Mouse (Mus musculus) CH12.LX (cell line): Measurements from ENCODE around the gene Ush1g. TPM values are rescaled to one million over a fixed set of nuclear protein-coding genes. Genes with fewer than 3 reads are reported as not detected.

Source experiments
- DNase-seq: peaks from one replicate; pipeline ENCODE4 v3.0.0-alpha.2; 2013; ENCODE audit errors: extremely low read depth
- H3K27ac ChIP-seq: 2 replicates; pipeline ENCODE4 v1.5.1; 2012; ENCODE audit warnings: low read depth, mild to moderate bottlenecking, control low read depth, moderate library complexity; ENCODE audit not compliant: insufficient read depth
- H3K27me3 ChIP-seq: replicated peaks from 2 replicates; pipeline ENCODE3; 2012; ENCODE audit warnings: inconsistent platforms
- H3K36me3 ChIP-seq, 2 experiments: replicated peaks in 1 of 2; 2 replicates each; pipeline versions ENCODE3 to v1.6.1; 2012; ENCODE audit warnings: inconsistent platforms in 1 of 2, low read length in 1 of 2, mild to moderate bottlenecking in 1 of 2, mixed read lengths in 1 of 2, moderate library complexity in 1 of 2; ENCODE audit not compliant: control insufficient read depth in 1 of 2, insufficient read depth in 1 of 2
- H3K4me1 ChIP-seq, 2 experiments: 2 replicates each; pipeline ENCODE4 v1.6.1; 2012; ENCODE audit warnings: inconsistent platforms in 1 of 2, moderate library complexity in 1 of 2; ENCODE audit not compliant: insufficient read depth in 2 of 2, control insufficient read depth in 1 of 2
- H3K4me2 ChIP-seq: 2 replicates; pipeline ENCODE4 v1.6.1; 2012; ENCODE audit warnings: low read depth, mild to moderate bottlenecking, control low read depth; ENCODE audit not compliant: poor library complexity, insufficient read depth, severe bottlenecking
- H3K4me3 ChIP-seq, 3 experiments: fragments of 150-350 bp in 1 of 3; sonication (generic) in 1 of 3; replicated peaks in 1 of 3; 2 replicates each; pipeline versions ENCODE3 to v1.5.1; 2011 to 2012; ENCODE audit warnings: low read depth in 2 of 3, low read length in 2 of 3, mild to moderate bottlenecking in 2 of 3, moderate library complexity in 2 of 3, control low read depth in 1 of 3, improper control_type of control experiment in 1 of 3, inconsistent platforms in 1 of 3, mixed read lengths in 1 of 3; ENCODE audit not compliant: poor library complexity in 1 of 3
- H3K79me2 ChIP-seq: replicated peaks from 2 replicates; pipeline ENCODE4 v1.6.1; 2012; ENCODE audit warnings: mild to moderate bottlenecking, moderate library complexity; ENCODE audit not compliant: control insufficient read depth, poor library complexity, insufficient read depth, severe bottlenecking; ENCODE audit errors: extremely low read depth
- H3K9ac ChIP-seq: 2 replicates; pipeline ENCODE4 v1.6.1; 2012; ENCODE audit warnings: low read depth, mild to moderate bottlenecking, control low read depth, moderate library complexity; ENCODE audit not compliant: insufficient read depth
- H3K9me3 ChIP-seq: replicated peaks from 2 replicates; pipeline ENCODE3; 2012; ENCODE audit warnings: low read length, inconsistent platforms, mixed read lengths
- BHLHE40 ChIP-seq: IDR thresholded peaks from 2 replicates; pipeline ENCODE4 v1.6.1; 2011; ENCODE audit warnings: mild to moderate bottlenecking, low read depth, low read length, improper control_type of control experiment
- CHD1 ChIP-seq: IDR thresholded peaks from 2 replicates; pipeline ENCODE4 v1.6.1; 2012; ENCODE audit warnings: low read depth, low read length, improper control_type of control experiment, inconsistent platforms
- CHD2 ChIP-seq: IDR thresholded peaks from 2 replicates; pipeline ENCODE4 v1.6.1; 2011; ENCODE audit warnings: low read length, improper control_type of control experiment
- CTCF ChIP-seq, 2 experiments: IDR thresholded peaks in 1 of 2; conservative IDR thresholded peaks in 1 of 2; 2 replicates each; pipeline ENCODE4 v1.5.1; 2011 to 2012; ENCODE audit warnings: low read depth in 2 of 2, low read length in 2 of 2, improper control_type of control experiment in 1 of 2, inconsistent platforms in 1 of 2, mild to moderate bottlenecking in 1 of 2, moderate library complexity in 1 of 2
- E2F4 ChIP-seq: IDR thresholded peaks from 2 replicates; pipeline ENCODE4 v1.6.1; 2011; ENCODE audit warnings: low read depth, low read length, improper control_type of control experiment; ENCODE audit not compliant: insufficient replicate concordance
- ELF1 ChIP-seq: IDR thresholded peaks from 2 replicates; pipeline ENCODE4 v1.6.1; 2014; ENCODE audit warnings: low read depth, mild to moderate bottlenecking, inconsistent platforms, low read length, improper control_type of control experiment
- EP300 ChIP-seq: IDR thresholded peaks from 2 replicates; pipeline ENCODE4 v1.6.1; 2011; ENCODE audit warnings: low read length, improper control_type of control experiment
- GABPA ChIP-seq: IDR thresholded peaks from 2 replicates; pipeline ENCODE4 v1.6.1; 2012; ENCODE audit warnings: low read depth, low read length, improper control_type of control experiment, inconsistent platforms; ENCODE audit not compliant: insufficient replicate concordance
- HCFC1 ChIP-seq: IDR thresholded peaks from 2 replicates; pipeline ENCODE4 v1.6.1; 2012; ENCODE audit warnings: low read depth, mild to moderate bottlenecking, inconsistent platforms, low read length, improper control_type of control experiment
- IRF4 ChIP-seq: IDR thresholded peaks from 2 replicates; pipeline ENCODE4 v1.6.1; 2014; ENCODE audit warnings: low read depth, mild to moderate bottlenecking, inconsistent platforms, low read length, improper control_type of control experiment
- JUN ChIP-seq: IDR thresholded peaks from 2 replicates; pipeline ENCODE4 v1.6.1; 2011; ENCODE audit warnings: low read depth, mild to moderate bottlenecking, low read length, improper control_type of control experiment, moderate library complexity; ENCODE audit not compliant: insufficient read depth
- JUND ChIP-seq: conservative IDR thresholded peaks from 2 replicates; pipeline ENCODE4 v1.6.1; 2011; ENCODE audit warnings: low read depth, low read length, improper control_type of control experiment
- KAT2A ChIP-seq: IDR thresholded peaks from 2 replicates; pipeline ENCODE4 v1.6.1; 2012; ENCODE audit warnings: low read length, improper control_type of control experiment, inconsistent platforms; ENCODE audit not compliant: insufficient replicate concordance
- MAZ ChIP-seq: IDR thresholded peaks from 2 replicates; pipeline ENCODE4 v1.6.1; 2012; ENCODE audit warnings: low read depth, mild to moderate bottlenecking, inconsistent platforms, low read length, improper control_type of control experiment, moderate library complexity
- MEF2A ChIP-seq: IDR thresholded peaks from 2 replicates; pipeline ENCODE4 v1.6.1; 2014; ENCODE audit warnings: low read depth, mild to moderate bottlenecking, inconsistent platforms, low read length, improper control_type of control experiment, borderline replicate concordance
- MYC ChIP-seq: IDR thresholded peaks from 2 replicates; pipeline ENCODE4 v1.6.1; 2011; ENCODE audit warnings: low read depth, mild to moderate bottlenecking, improper control_type of control experiment, low read length
- PAX5 ChIP-seq: IDR thresholded peaks from 2 replicates; pipeline ENCODE4 v1.6.1; 2012; ENCODE audit warnings: low read length, inconsistent platforms, mixed read lengths
- POLR2A ChIP-seq: IDR thresholded peaks from 2 replicates; pipeline ENCODE4 v1.6.1; 2011; ENCODE audit warnings: low read depth, mild to moderate bottlenecking, improper control_type of control experiment, low read length
- POLR2AphosphoS2 ChIP-seq: IDR thresholded peaks from 2 replicates; pipeline ENCODE4 v1.6.1; 2011; ENCODE audit warnings: low read depth, low read length, improper control_type of control experiment
- RAD21 ChIP-seq: IDR thresholded peaks from 2 replicates; pipeline ENCODE4 v1.6.1; 2011; ENCODE audit warnings: low read depth, mild to moderate bottlenecking, low read length, improper control_type of control experiment, moderate library complexity
- RCOR1 ChIP-seq: conservative IDR thresholded peaks from 2 replicates; pipeline ENCODE4 v1.6.1; 2012; ENCODE audit warnings: low read depth, mild to moderate bottlenecking, inconsistent platforms, low read length, improper control_type of control experiment
- SIN3A ChIP-seq: IDR thresholded peaks from 2 replicates; pipeline ENCODE4 v1.6.1; 2012; ENCODE audit warnings: low read length, improper control_type of control experiment, inconsistent platforms
- SMC3 ChIP-seq: IDR thresholded peaks from 2 replicates; pipeline ENCODE4 v1.6.1; 2011; ENCODE audit warnings: low read depth, low read length, improper control_type of control experiment
- TBP ChIP-seq: conservative IDR thresholded peaks from 2 replicates; pipeline ENCODE4 v1.6.1; 2011; ENCODE audit warnings: low read depth, low read length, improper control_type of control experiment
- UBTF ChIP-seq: IDR thresholded peaks from 2 replicates; pipeline ENCODE4 v1.6.1; 2012; ENCODE audit warnings: low read depth, mild to moderate bottlenecking, inconsistent platforms, low read length, improper control_type of control experiment, moderate library complexity
- USF2 ChIP-seq: conservative IDR thresholded peaks from 2 replicates; pipeline ENCODE4 v1.6.1; 2011; ENCODE audit warnings: low read depth, low read length, improper control_type of control experiment
- ZMIZ1 ChIP-seq: IDR thresholded peaks from 2 replicates; pipeline ENCODE4 v1.6.1; 2012; ENCODE audit warnings: low read depth, mild to moderate bottlenecking, inconsistent platforms, low read length, improper control_type of control experiment
- ZNF384 ChIP-seq: IDR thresholded peaks from 2 replicates; pipeline ENCODE4 v1.6.1; 2012; ENCODE audit warnings: low read depth, low read length, improper control_type of control experiment, inconsistent platforms
- dilution Hi-C: fragments of 300-500 bp; cut with MboI; formaldehyde crosslinking; loops from 2 replicates; pipeline ENCODE4 v1.14.3; 2020; ENCODE audit warnings: low sequenced_read_pairs; ENCODE audit not compliant: extremely low pct_unique_long_range_greater_than_20kb, extremely low pct_ligation_motif_present
- in situ Hi-C: fragments of 300-500 bp; cut with MboI; formaldehyde crosslinking; loops from 3 replicates; pipeline ENCODE4 v1.14.3; 2019; ENCODE audit warnings: low sequenced_read_pairs, low pct_ligation_motif_present, low pct_unique_long_range_greater_than_20kb, mixed read lengths
- polyA plus RNA-seq: library from polyadenylated mRNA; unstranded; fragments of >175 nt; gene quantifications from 2 replicates; pipeline ENCODE4 v1.2.1, GENCODE M21; 2012; ENCODE audit warnings: low read depth; ENCODE audit not compliant: insufficient read length
- total RNA-seq, 2 experiments: library from RNA; depleted of rRNA; stranded (reverse); fragments of 300-350 nt in 1 of 2; fragments of >200 nt in 1 of 2; gene quantifications; 2 replicates each; pipeline ENCODE4 v1.2.3; 2012 to 2014

Ush1g gene
- total and polyA plus RNA-seq, 3 experiments, result 0.42 TPM; not detected in 2

- peaks cover 98% of the 10 kb centered on the region for H3K27me3 ChIP-seq
- H3K79me2 ChIP-seq, result no peaks in the 10 kb centered on the region
- H3K27ac ChIP-seq, result no peak overlapping the region
- in situ Hi-C loops, result no loop called here
- no peak for DNase-seq
- H3K9ac ChIP-seq, result no peak overlapping the region
- H3K36me3 ChIP-seq, result no peaks in the 10 kb centered on the region
- TF ChIP-seq ZMIZ1 (no peak), RAD21 (no peak), CHD2 (no peak), POLR2AphosphoS2 (no peak), KAT2A (no peak), USF2 (no peak), ELF1 (no peak), RCOR1 (no peak), TBP (no peak), EP300 (no peak), BHLHE40 (no peak), POLR2A (no peak), E2F4 (no peak), PAX5 (no peak), MEF2A (no peak), HCFC1 (no peak)
- peaks cover 4 to 8% of the 10 kb centered on the region in 2 experiments for H3K4me1 ChIP-seq
- H3K4me3 ChIP-seq, result no peak overlapping the region
- no peak overlapping the region for H3K4me2 ChIP-seq
- no peaks in the 10 kb centered on the region for H3K9me3 ChIP-seq
- dilution Hi-C loops, result no loop called here
These were observed 44.3 kb upstream of the Ush1g start for GRCm38 (mm10) chr11:115366039-115366705.

GRCm38 (mm10) chr11:115364136-115364535 lies 42.3 kb upstream of the Ush1g start:
- H3K36me3 ChIP-seq, result no peaks in the 10 kb centered on the region
- peaks cover 96% of the 10 kb centered on the region for H3K27me3 ChIP-seq
- dilution Hi-C loops, result no loop called here

More at GRCm38 (mm10) chr11:115364136-115364535, 42.3 kb upstream of the Ush1g start:
- H3K9ac ChIP-seq, result no peak overlapping the region
- TF ChIP-seq EP300 (no peak), POLR2A (no peak), UBTF (no peak), IRF4 (no peak), CTCF (conservative IDR thresholded peaks at IDR 0.05 in 1 of 2, IDR thresholded peaks at IDR 0.05 in 1 of 2; ENCODE audit: low read depth in 2 of 2, low read length in 2 of 2) (no peak), GABPA (no peak), SMC3 (no peak), SIN3A (no peak), CHD2 (no peak), MYC (no peak), RAD21 (no peak), HCFC1 (no peak), MAZ (no peak), CHD1 (no peak), JUN (no peak), JUND (no peak), ZNF384 (no peak)
- TF ChIP-seq, all 38 proteins: peak for 0
- Histone ChIP-seq H3K27ac (no peak overlapping the region), H3K4me2 (no peak overlapping the region), H3K9me3 (no peaks in the 10 kb centered on the region), H3K4me1 (peaks cover 4 to 8% of the 10 kb centered on the region in 2 experiments), H3K4me3 (no peak overlapping the region), H3K79me2 (no peaks in the 10 kb centered on the region)
- DNase-seq, result no peak
- in situ Hi-C loops, result no loop called here
